19 mouse cellular contexts compared by ENCODE assay signal in the genomic region with DNA sequence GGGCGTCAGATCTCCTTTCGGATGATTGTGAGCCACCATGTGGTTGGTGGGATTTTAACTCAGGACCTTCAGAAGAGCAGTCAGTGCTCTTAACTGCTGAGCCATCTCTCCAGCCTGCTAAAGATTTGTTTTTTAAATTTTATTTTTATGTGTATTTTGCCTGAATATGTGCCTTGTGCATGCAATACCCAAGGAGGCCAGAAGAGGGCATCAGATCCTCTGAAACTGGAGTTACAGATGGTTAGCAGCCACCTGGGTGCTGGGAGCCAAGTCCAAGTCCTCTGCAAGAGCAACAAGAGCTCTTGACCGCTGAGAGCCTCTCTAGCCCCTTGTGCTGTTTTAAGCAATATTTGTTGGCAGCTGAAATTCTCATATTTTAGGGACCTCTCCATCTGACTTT. TPM values are rescaled to one million over a fixed set of nuclear protein-coding genes. Genes with fewer than 3 reads are reported as not detected.
DNase-seq lines count a peak whose midpoint lies in the region; ATAC-seq and TF ChIP-seq lines count a peak whose summit lies in the region.
"Had no signal": no experiment of that assay in that cellular context is flagged by ENCODE, and none has a peak within 500 bp of the region (broad histone marks: within the 10 kb centered on the region; RNA-seq: fewer than 3 reads in every experiment).

No protein-coding gene starts in this region.

- TF ChIP-seq CTCF in testis, adult 2 months (IDR thresholded peaks at IDR 0.05; ENCODE audit: control insufficient read depth, insufficient read depth, insufficient replicate concordance, low read depth, low read length) = peak; percentile 49; the same call in 1 of the 2 replicates
- TF ChIP-seq CTCF in stomach, postnatal 0 days (IDR thresholded peaks at IDR 0.05; ENCODE audit: low read depth) = peak; percentile 50

- no peaks in the 10 kb centered on the region for H3K36me3 ChIP-seq in testis, adult 2 months (ENCODE audit: control insufficient read depth, insufficient read depth, low read length)
- no peaks in the 10 kb centered on the region for H3K36me3 ChIP-seq in stomach, postnatal 0 days (ENCODE audit: control insufficient read depth, insufficient read depth, low read length)
- H3K36me3 ChIP-seq: forebrain, embryonic 10.5 days; liver, embryonic 15.5 days; neural tube, embryonic 15.5 days had no signal

- H3K9ac ChIP-seq in stomach, postnatal 0 days (ENCODE audit: low read length) = no peak overlapping the region
- H3K9ac ChIP-seq: embryonic facial prominence, embryonic 13.5 days; liver, embryonic 15.5 days; neural tube, embryonic 15.5 days had no signal

- H3K9me3 ChIP-seq in stomach, postnatal 0 days (ENCODE audit: control insufficient read depth, low read length) = no peaks in the 10 kb centered on the region
- H3K9me3 ChIP-seq: embryonic facial prominence, embryonic 13.5 days; liver, embryonic 15.5 days; neural tube, embryonic 15.5 days had no signal

- no peaks in the 10 kb centered on the region for H3K27me3 ChIP-seq in testis, adult 2 months (ENCODE audit: control insufficient read depth, insufficient read depth, low read length)
- no peaks in the 10 kb centered on the region for H3K27me3 ChIP-seq in stomach, postnatal 0 days (ENCODE audit: control insufficient read depth, insufficient read depth, low read length)
- H3K27me3 ChIP-seq: embryonic facial prominence, embryonic 13.5 days; liver, embryonic 15.5 days; neural tube, embryonic 15.5 days had no signal

- 96% methylated on average over 3 of the region's 3 CpGs for WGBS in stomach, postnatal 0 days

- ATAC-seq in stomach, postnatal 0 days (ENCODE audit: low FRiP score, low TSS enrichment) = no peak

- peak; percentile 17 for DNase-seq in adrenal gland, postnatal 14 days
- no peak for DNase-seq in adrenal gland, adult 18-20 months (ENCODE audit: low spot score in 2 of 2)
- DNase-seq in kidney, postnatal 10 days = peak; percentile 27
- DNase-seq in kidney, postnatal 25 days = no peak
- DNase-seq in testis, postnatal 14 days (ENCODE audit: low spot score) = no peak
- no peak for DNase-seq in stomach, postnatal 0 days (ENCODE audit: low spot score)
- no peak for DNase-seq in frontal cortex, postnatal 36 days (ENCODE audit: low spot score in 2 of 2)
- DNase-seq: adrenal gland, adult 8-10 months; heart, adult 18-20 months; thymus, adult 18-20 months had no signal

- H3K4me2 ChIP-seq in stomach, postnatal 0 days (replicated peaks; ENCODE audit: low read depth) = no peak overlapping the region
- H3K4me2 ChIP-seq: embryonic facial prominence, embryonic 13.5 days; liver, embryonic 15.5 days; neural tube, embryonic 15.5 days had no signal

- H3K27ac ChIP-seq in testis, adult 2 months (ENCODE audit: control insufficient read depth, insufficient read depth, low read depth, low read length) = no peak overlapping the region
- no peak overlapping the region for H3K27ac ChIP-seq in stomach, postnatal 0 days (replicated peaks)
- H3K27ac ChIP-seq: embryonic facial prominence, embryonic 13.5 days; forebrain, embryonic 10.5 days; liver, embryonic 15.5 days; neural tube, embryonic 15.5 days had no signal

- H3K4me3 ChIP-seq in testis, adult 2 months (ENCODE audit: control insufficient read depth, low read depth, low read length) = no peak overlapping the region
- no peak overlapping the region for H3K4me3 ChIP-seq in stomach, postnatal 0 days (ENCODE audit: low read depth, low read length)
- H3K4me3 ChIP-seq: embryonic facial prominence, embryonic 13.5 days; forebrain, embryonic 10.5 days; liver, embryonic 15.5 days; neural tube, embryonic 15.5 days had no signal

- no peak for TF ChIP-seq POLR2A in testis, adult 2 months (IDR thresholded peaks at IDR 0.05; ENCODE audit: control insufficient read depth, low read depth, low read length)

- no peaks in the 10 kb centered on the region for H3K4me1 ChIP-seq in testis, adult 2 months (ENCODE audit: control insufficient read depth, insufficient read depth, low read length)
- no peaks in the 10 kb centered on the region for H3K4me1 ChIP-seq in stomach, postnatal 0 days (replicated peaks; ENCODE audit: control insufficient read depth, insufficient read depth)
- H3K4me1 ChIP-seq: embryonic facial prominence, embryonic 13.5 days; forebrain, embryonic 10.5 days; neural tube, embryonic 15.5 days had no signal

- no peak for TF ChIP-seq EP300 in stomach, postnatal 0 days (optimal IDR thresholded peaks at IDR 0.05)

RNA-seq across cellular contexts. Expression of gene Hacl1, which starts 9.3 kb away (rescaled TPM):
- total RNA-seq in adrenal gland, postnatal 14 days (2021) = 62.2 and 112 TPM in 2 replicates
- total RNA-seq in adrenal gland, adult 18-20 months (2021) = 10 to 100 TPM; 46.3 to 46.8 TPM
- polyA plus RNA-seq in testis, adult 2 months (2012; rRNA removed) = 11.3 and 15.1 TPM in 2 replicates
- polyA plus RNA-seq in stomach, postnatal 0 days (2015; fragmentation: Nextera tagmentation; extraction: Ambion mirVana) = 10.9 TPM in 2 replicates

RNA-seq across cellular contexts. Expression of gene Btd, which starts 9.5 kb away (rescaled TPM):
- total RNA-seq in adrenal gland, postnatal 14 days (2021) = 40.4 and 47.4 TPM in 2 replicates
- total RNA-seq in adrenal gland, adult 18-20 months (2021) = 10 to 100 TPM; 41.3 to 57.0 TPM
- 6.6 and 7.7 TPM in 2 replicates for polyA plus RNA-seq in testis, adult 2 months (2012; rRNA removed)
- polyA plus RNA-seq in stomach, postnatal 0 days (2015; fragmentation: Nextera tagmentation; extraction: Ambion mirVana) = 17.0 and 17.5 TPM in 2 replicates

RNA-seq across cellular contexts. Expression of gene Gm49387, which starts 9.7 kb away (rescaled TPM):
- 3.0 and 6.4 TPM in 2 replicates for total RNA-seq in adrenal gland, postnatal 14 days (2021)
- not detected for total RNA-seq in adrenal gland, adult 18-20 months (2021)
- polyA plus RNA-seq in testis, adult 2 months (2012; rRNA removed) = 0.76 and 1.2 TPM in 2 replicates
- polyA plus RNA-seq in stomach, postnatal 0 days (2015; fragmentation: Nextera tagmentation; extraction: Ambion mirVana) = 0.52 and 1.1 TPM in 2 replicates
- total RNA-seq: adrenal gland, adult 8-10 months; common myeloid progenitor, adult 5-6 weeks; hematopoietic stem cell, adult 5-6 weeks; megakaryocyte, adult 5-6 weeks had no signal
- polyA plus RNA-seq: large intestine, adult 2 months had no signal

RNA-seq across cellular contexts. Expression of gene Colq, which starts 59.2 kb away (rescaled TPM):
- 0.15 and 1.3 TPM in 2 replicates for total RNA-seq in adrenal gland, postnatal 14 days (2021)
- not detected for total RNA-seq in adrenal gland, adult 18-20 months (2021)
- 51.5 and 108 TPM in 2 replicates for polyA plus RNA-seq in testis, adult 2 months (2012; rRNA removed)
- polyA plus RNA-seq in stomach, postnatal 0 days (2015; fragmentation: Nextera tagmentation; extraction: Ambion mirVana) = 0.91 and 1.2 TPM in 2 replicates
- total RNA-seq: common myeloid progenitor, adult 5-6 weeks; hematopoietic stem cell, adult 5-6 weeks had no signal

Comparison
In these comparisons a context has a peak if more than half of its experiments do, and no peak if none do; other contexts are left out.
1. DNase-seq: peak in adrenal gland, postnatal 14 days (single experiment) and kidney, postnatal 10 days (single experiment); none in adrenal gland, adult 18-20 months (0 of 2), kidney, postnatal 25 days (0 of 2), testis, postnatal 14 days (single experiment), stomach, postnatal 0 days (single experiment) and frontal cortex, postnatal 36 days (0 of 2).